Mouse (Mus musculus) midbrain, embryonic 10.5 days (tissue): ENCODE data around the gene Nell1. TPM values are rescaled to one million over a fixed set of nuclear protein-coding genes. Genes with fewer than 3 reads are reported as not detected.

Experiments
- DNase-seq: peaks from one replicate; pipeline ENCODE4 v3.0.0-alpha.2; 2017; ENCODE audit warnings: low spot score
- H3K27ac ChIP-seq: fragments of 300-500 bp; sonication (generic); replicated peaks from 2 replicates; pipeline ENCODE4 v1.5.1; 2016; ENCODE audit warnings: mild to moderate bottlenecking
- H3K27me3 ChIP-seq: fragments of 300-500 bp; sonication (generic); 2 replicates; pipeline ENCODE4 v1.6.1; 2016; ENCODE audit warnings: low read depth, mild to moderate bottlenecking; ENCODE audit not compliant: poor library complexity, severe bottlenecking
- H3K36me3 ChIP-seq: fragments of 300-500 bp; sonication (generic); 2 replicates; pipeline ENCODE4 v1.6.1; 2016; ENCODE audit warnings: mild to moderate bottlenecking, moderate library complexity
- H3K4me1 ChIP-seq: fragments of 300-500 bp; sonication (generic); 2 replicates; pipeline ENCODE4 v1.6.1; 2016
- H3K4me3 ChIP-seq: fragments of 300-500 bp; sonication (generic); 2 replicates; pipeline ENCODE4 v1.5.1; 2016; ENCODE audit warnings: mild to moderate bottlenecking, moderate library complexity
- H3K9me3 ChIP-seq: fragments of 300-500 bp; sonication (generic); replicated peaks from 2 replicates; pipeline ENCODE4 v1.6.1; 2016; ENCODE audit warnings: mild to moderate bottlenecking
- WGBS: fragments of 180-500 bp; shearing (Covaris S2); methylation state at CpG from one replicate; pipeline ENCODE4 v1.1.7; 2016; 5-methylcytosine and 5-hydroxymethylcytosine counted together
- polyA plus RNA-seq: library from polyadenylated mRNA; unstranded; fragments of >200 nt; fragmentation: Nextera tagmentation; extraction: Ambion mirVana; gene quantifications from 2 replicates; pipeline ENCODE4 v1.2.1, GENCODE M21; 2016

The Nell1 gene
- polyA plus RNA-seq, 1 experiment from 2014 or later = 0.54 TPM

DNA sequence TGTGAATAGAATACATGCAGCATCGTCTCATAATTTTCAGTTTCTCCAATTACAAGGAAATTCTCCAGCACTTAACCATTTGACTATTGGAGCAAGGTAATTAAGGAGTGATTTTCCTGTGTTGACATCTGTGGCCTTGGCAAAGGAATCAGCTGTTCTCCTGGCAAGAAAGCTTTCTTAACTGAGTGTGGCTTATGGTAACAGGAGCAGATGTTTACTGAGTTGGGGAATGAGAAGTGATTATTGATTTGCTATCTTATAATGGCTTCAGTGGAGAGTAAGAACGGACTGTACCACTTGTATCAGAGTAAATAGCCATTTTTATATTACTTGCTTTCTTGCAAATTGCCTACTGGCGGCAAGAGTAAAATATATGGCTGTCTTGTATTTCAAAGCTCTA is 913.0 kb downstream of the Nell1 start:
- H3K4me1 ChIP-seq = no peaks in the 10 kb centered on the region
- H3K27ac ChIP-seq = no peak overlapping the region
- 79% methylated on average over 3 of the region's 3 CpGs for WGBS
- H3K27me3 ChIP-seq = no peaks in the 10 kb centered on the region
- H3K4me3 ChIP-seq = no peak overlapping the region
- no peaks in the 10 kb centered on the region for H3K36me3 ChIP-seq
- H3K9me3 ChIP-seq = no peaks in the 10 kb centered on the region
- DNase-seq = no peak

DNA sequence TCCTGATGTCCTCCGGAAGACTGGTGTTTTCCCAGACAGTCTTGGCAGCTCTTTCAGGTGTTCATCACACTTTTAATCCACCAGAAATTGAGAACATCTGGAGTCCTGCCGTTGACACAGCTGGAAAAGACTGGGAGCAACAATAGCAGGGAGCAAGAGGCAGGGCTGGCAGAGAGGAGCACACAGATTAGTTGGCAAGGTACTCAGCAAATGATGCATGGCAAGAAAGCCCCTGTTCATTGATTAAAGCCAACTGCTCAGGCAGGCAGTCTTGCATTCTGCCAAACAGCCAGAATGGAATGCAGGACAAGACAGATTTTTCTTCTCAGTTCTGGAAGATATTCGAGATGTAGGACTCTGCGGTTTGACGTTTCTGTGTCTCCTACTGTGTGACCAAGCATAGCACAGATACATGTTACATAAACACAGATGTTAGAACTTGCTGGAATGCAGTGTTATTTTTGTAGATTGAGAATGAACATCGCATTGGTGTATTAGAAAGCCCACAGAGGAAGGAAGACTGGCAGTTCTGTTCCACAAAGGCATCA is 925.0 kb downstream of the Nell1 start:
- WGBS = 53% methylated on average over 6 of the region's 6 CpGs
- H3K27ac ChIP-seq = no peak overlapping the region
- no peaks in the 10 kb centered on the region for H3K27me3 ChIP-seq
- H3K9me3 ChIP-seq = no peaks in the 10 kb centered on the region
- DNase-seq = peak; percentile 14
- no peaks in the 10 kb centered on the region for H3K36me3 ChIP-seq
- no peak overlapping the region for H3K4me3 ChIP-seq
- no peaks in the 10 kb centered on the region for H3K4me1 ChIP-seq

Other genes starting within 250 kb of the Nell1 start
- 9.8 and 10.3 TPM in 2 replicates for gene Htatip2, start 215.7 kb upstream of the Nell1 start, polyA plus RNA-seq
- 81.2 and 82.3 TPM in 2 replicates for gene Prmt3, start 196.5 kb upstream of the Nell1 start, polyA plus RNA-seq
- not detected in 2 replicates for gene Slc6a5, start 64.7 kb upstream of the Nell1 start, polyA plus RNA-seq